Mouse (Mus musculus) embryonic facial prominence, embryonic 11.5 days (tissue): ENCODE measurements at regions not wholly inside any gene's neighbourhood (a gene's known extent, or its start where the extent isn't known, plus 50 kb on each side); places are given as distances from the start of the nearest gene placed in this dataset.

ENCODE experiments used
- ATAC-seq: fragments of 200-750 bp; cut with Nextera tagmentation; replicated peaks from 2 replicates; pipeline ENCODE4 v1.8.0; 2017; ENCODE audit warnings: low read depth; ENCODE audit not compliant: insufficient number of reproducible peaks, low FRiP score, low TSS enrichment
- DNase-seq: peaks from one replicate; pipeline ENCODE4 v3.0.0-alpha.2; 2015; ENCODE audit warnings: low spot score
- H3K27ac ChIP-seq: fragments of 300-500 bp; sonication (generic); replicated peaks from 2 replicates; pipeline ENCODE4 v1.5.1; 2014; ENCODE audit warnings: mild to moderate bottlenecking, low read depth, low read length, control low read depth
- H3K27me3 ChIP-seq: fragments of 300-500 bp; sonication (generic); 2 replicates; pipeline ENCODE4 v1.6.1; 2014; ENCODE audit warnings: mild to moderate bottlenecking, low read length, moderate library complexity, mixed read lengths; ENCODE audit not compliant: control insufficient read depth, insufficient read depth
- H3K36me3 ChIP-seq: fragments of 300-500 bp; sonication (generic); replicated peaks from 2 replicates; pipeline ENCODE4 v1.6.1; 2014; ENCODE audit warnings: low read depth, mild to moderate bottlenecking, low read length, moderate library complexity, mixed read lengths; ENCODE audit not compliant: control insufficient read depth, insufficient read depth
- H3K4me1 ChIP-seq: fragments of 300-500 bp; sonication (generic); 2 replicates; pipeline ENCODE4 v1.6.1; 2014; ENCODE audit warnings: low read length, mixed read lengths; ENCODE audit not compliant: control insufficient read depth, insufficient read depth
- H3K4me2 ChIP-seq: fragments of 300-500 bp; sonication (generic); 2 replicates; pipeline ENCODE4 v1.6.1; 2014; ENCODE audit warnings: low read depth, mild to moderate bottlenecking, control low read depth, low read length, moderate library complexity
- H3K4me3 ChIP-seq: fragments of 300-500 bp; sonication (generic); 2 replicates; pipeline ENCODE4 v1.5.1; 2014; ENCODE audit warnings: low read depth, low read length, control low read depth
- H3K9ac ChIP-seq: fragments of 300-500 bp; sonication (generic); replicated peaks from 2 replicates; pipeline ENCODE4 v1.6.1; 2014; ENCODE audit warnings: mild to moderate bottlenecking, control low read depth, low read length
- H3K9me3 ChIP-seq: fragments of 300-500 bp; sonication (generic); replicated peaks from 2 replicates; pipeline ENCODE4 v1.6.1; 2016; ENCODE audit warnings: mild to moderate bottlenecking, low read length, inconsistent platforms, mixed read lengths; ENCODE audit not compliant: control insufficient read depth
- WGBS: fragments of 180-500 bp; shearing (Covaris S2); extraction: QIAGEN DNeasy Blood & Tissue Kit; methylation state at CpG from one replicate; pipeline ENCODE4 v1.1.7; 2014; 5-methylcytosine and 5-hydroxymethylcytosine counted together

DNA sequence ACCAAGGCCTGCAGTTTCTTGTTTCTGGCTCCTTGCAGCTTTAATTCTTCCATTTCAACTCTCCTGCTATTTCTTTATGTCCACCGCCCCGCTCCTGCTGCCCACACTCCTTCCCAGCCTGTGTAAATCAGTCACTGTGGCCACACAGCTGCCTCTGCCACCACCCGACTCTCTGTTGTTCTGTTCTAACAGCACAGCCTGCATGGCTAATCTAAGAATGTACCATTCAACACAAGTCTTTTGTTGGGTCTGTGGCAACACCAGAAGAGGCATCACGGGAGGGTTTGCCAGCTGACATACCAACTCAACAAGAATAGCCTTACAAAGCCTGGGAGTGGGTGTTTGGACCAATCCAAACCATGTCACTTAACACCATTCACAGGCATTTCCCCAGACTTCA lies 264.9 kb upstream of the Pum3 start:
- Histone ChIP-seq H3K4me2 (no peak overlapping the region), H3K9ac (no peak overlapping the region), H3K4me3 (no peak overlapping the region), H3K27ac (no peak overlapping the region), H3K4me1 (no peaks in the 10 kb centered on the region), H3K27me3 (no peaks in the 10 kb centered on the region), H3K36me3 (no peaks in the 10 kb centered on the region), H3K9me3 (no peaks in the 10 kb centered on the region)
- DNase-seq, result no peak
- no peak for ATAC-seq
- WGBS, result 83% methylated on average over 4 of the region's 4 CpGs

DNA sequence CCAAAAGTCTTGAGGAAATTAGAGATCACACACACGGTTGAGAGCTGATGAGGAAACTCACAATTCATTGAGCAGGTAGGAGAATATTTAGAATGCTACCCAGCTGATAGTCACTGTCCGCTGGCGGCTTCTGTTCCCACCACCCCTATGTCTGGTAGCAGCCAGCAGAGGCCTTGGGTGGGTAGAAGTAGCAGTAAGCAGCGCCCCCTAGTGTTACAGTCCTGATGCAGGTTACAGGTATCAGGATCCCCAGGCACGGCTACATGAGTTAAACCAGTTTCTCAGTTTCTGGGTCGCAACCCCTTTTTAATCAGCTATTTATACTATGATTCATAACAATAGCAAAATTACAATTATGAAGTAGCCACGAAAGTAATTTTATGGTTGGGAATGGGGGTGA lies 264.1 kb upstream of the Pum3 start:
- Histone ChIP-seq H3K27me3 (no peaks in the 10 kb centered on the region), H3K4me1 (no peaks in the 10 kb centered on the region), H3K4me2 (no peak overlapping the region), H3K9me3 (no peaks in the 10 kb centered on the region), H3K27ac (no peak overlapping the region), H3K4me3 (no peak overlapping the region), H3K36me3 (no peaks in the 10 kb centered on the region), H3K9ac (no peak overlapping the region)
- WGBS, result 80% methylated on average over 7 of the region's 7 CpGs
- ATAC-seq, result no peak
- DNase-seq, result no peak

DNA sequence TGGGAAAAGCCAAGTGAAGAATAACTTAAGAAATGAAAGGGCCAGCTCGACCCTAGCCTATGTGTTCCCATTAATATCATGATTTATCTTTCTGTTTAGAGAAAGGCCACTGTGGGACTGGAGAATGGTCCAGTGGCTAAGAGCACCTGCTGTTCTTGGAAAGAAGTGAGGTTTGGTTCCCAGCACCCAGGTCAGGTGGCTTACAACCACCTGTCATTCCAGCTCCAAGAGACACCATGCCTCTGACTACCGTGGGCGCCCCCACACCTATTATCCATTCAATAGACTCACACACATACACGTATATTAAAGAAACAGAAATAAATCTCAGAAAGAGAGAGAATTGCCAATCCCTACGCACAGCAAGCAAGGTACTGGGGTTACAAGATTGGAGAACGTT lies 263.3 kb upstream of the Pum3 start:
- Histone ChIP-seq H3K27me3 (no peaks in the 10 kb centered on the region), H3K4me2 (no peak overlapping the region), H3K4me3 (no peak overlapping the region), H3K9me3 (no peaks in the 10 kb centered on the region), H3K9ac (no peak overlapping the region), H3K36me3 (no peaks in the 10 kb centered on the region), H3K4me1 (no peaks in the 10 kb centered on the region), H3K27ac (no peak overlapping the region)
- 92% methylated on average over 6 of the region's 6 CpGs for WGBS
- ATAC-seq (no peak), DNase-seq (no peak)

DNA sequence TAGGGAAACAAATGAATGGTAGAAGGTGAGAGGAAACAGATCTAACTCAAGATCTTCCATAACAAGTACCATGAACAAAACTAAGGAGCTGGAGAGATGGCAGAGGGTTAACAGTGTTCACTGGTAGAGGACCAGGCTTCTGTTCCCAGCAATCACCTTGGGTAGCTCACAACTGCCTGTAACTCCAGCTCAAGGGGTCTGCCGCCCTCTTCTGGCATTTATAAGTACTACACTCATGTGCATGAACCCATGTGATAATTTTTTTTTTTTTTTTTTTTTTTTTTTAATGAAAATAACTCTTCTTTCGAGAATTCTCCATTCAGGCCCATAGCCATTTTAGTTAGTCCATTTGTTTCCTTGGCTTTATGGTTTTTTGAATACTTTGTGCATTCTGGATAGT lies 253.8 kb upstream of the Pum3 start:
- Histone ChIP-seq H3K9me3 (no peaks in the 10 kb centered on the region), H3K27me3 (no peaks in the 10 kb centered on the region), H3K4me1 (no peaks in the 10 kb centered on the region), H3K36me3 (no peaks in the 10 kb centered on the region), H3K4me3 (no peak overlapping the region), H3K9ac (no peak overlapping the region), H3K4me2 (no peak overlapping the region), H3K27ac (no peak overlapping the region)
- 51% methylated on average over 2 of the region's 2 CpGs for WGBS
- DNase-seq (peak; percentile 3), ATAC-seq (no peak)

DNA sequence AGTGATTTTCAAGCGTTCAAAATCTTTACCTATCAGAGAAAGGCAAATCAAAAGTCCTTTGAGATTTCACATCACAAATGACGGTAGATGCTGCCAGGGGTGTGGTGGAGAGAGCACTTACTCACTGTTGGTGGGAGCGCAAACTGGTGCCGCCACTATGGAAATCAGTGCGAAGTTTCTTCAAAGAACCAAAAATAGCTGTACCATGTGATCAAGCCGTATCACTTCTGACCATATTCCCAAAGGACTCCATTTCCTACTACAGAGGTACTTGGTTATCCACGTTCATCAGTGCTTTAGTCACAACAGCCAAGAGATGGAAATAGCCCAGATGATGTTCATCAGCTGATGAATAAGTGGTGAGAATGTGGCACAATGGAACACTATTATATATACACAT lies 249.8 kb upstream of the Pum3 start:
- no peak overlapping the region for H3K4me3 ChIP-seq
- H3K27me3 ChIP-seq, result no peaks in the 10 kb centered on the region
- no peaks in the 10 kb centered on the region for H3K36me3 ChIP-seq
- no peaks in the 10 kb centered on the region for H3K4me1 ChIP-seq
- DNase-seq (no peak), ATAC-seq (no peak)
- H3K9me3 ChIP-seq, result no peaks in the 10 kb centered on the region
- H3K9ac ChIP-seq, result no peak overlapping the region
- H3K4me2 ChIP-seq, result no peak overlapping the region
- 78% methylated on average over 7 of the region's 7 CpGs for WGBS
- H3K27ac ChIP-seq, result no peak overlapping the region

DNA sequence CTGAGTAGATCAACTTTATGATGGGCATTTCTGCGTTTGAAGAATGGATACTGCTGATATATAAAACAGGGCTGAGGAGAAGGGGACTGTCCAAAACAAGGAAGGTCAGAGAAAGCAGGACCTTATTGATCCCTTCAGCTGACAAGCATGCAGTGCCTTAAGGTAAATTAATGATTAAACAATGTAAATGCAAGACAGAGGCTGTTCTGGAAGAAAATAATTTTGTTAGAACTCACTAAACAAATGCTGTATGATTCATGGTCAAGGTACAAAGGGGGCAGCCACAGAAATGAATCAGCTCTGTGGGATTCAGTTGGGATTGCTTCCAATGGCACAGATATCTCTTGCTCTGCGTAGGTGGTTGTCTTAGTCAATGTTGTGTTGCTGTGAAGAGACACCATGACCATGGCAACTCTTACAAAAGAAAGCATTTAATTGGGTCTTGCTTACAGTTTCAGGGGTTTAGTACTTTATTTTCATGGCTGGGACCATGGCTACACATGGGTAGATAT lies 243.1 kb upstream of the Pum3 start:
- Histone ChIP-seq H3K27ac (no peak overlapping the region), H3K4me1 (no peaks in the 10 kb centered on the region), H3K9ac (no peak overlapping the region), H3K27me3 (no peaks in the 10 kb centered on the region), H3K4me3 (no peak overlapping the region), H3K36me3 (no peaks in the 10 kb centered on the region), H3K9me3 (no peaks in the 10 kb centered on the region), H3K4me2 (no peak overlapping the region)
- 78% methylated on average over 2 of the region's 2 CpGs for WGBS
- no peak for DNase-seq
- ATAC-seq, result no peak

DNA sequence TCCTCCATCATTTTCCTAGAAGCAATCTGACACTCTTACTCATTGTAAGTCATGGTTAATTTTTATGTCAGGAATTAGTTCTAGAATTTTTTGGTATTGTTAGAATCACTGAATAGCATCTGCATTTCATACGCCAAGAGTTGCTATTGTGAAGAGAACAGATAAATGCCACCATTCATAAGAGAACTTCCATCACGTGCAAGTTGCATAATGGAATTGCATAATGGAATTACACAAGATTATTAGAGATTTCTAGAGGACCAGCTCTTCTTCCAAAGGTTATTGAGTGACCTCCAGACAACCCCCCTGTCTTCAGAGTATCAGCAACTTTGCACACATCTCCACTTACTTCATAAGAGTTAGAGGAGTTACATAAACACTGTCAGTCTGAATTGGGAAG lies 233.7 kb upstream of the Pum3 start:
- 84% methylated on average over 2 of the region's 2 CpGs for WGBS
- Histone ChIP-seq H3K27me3 (no peaks in the 10 kb centered on the region), H3K9ac (no peak overlapping the region), H3K9me3 (no peaks in the 10 kb centered on the region), H3K4me1 (no peaks in the 10 kb centered on the region), H3K27ac (no peak overlapping the region), H3K4me2 (no peak overlapping the region), H3K36me3 (no peaks in the 10 kb centered on the region), H3K4me3 (no peak overlapping the region)
- ATAC-seq, result no peak
- DNase-seq, result no peak

DNA sequence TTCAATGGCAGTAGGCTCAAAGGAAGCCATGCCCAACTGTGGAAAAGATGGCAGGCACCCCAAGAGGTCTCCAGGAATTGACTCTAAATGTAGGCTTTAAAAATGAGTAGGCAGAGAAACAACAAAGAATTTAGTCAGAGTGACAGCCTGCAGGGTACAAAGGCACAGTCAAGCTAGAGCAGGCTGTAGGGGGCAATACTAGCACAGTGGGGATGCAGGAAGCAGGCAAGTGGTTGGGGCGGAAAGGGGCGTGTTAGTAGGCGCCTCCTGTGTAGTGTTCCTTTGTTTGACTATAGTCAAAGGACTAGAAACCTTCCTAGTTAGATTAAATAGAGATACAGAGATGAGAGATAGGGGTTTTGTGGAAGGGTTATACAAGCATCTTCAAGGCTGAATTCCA lies 211.4 kb upstream of the Pum3 start:
- H3K4me3 ChIP-seq, result no peak overlapping the region
- H3K27me3 ChIP-seq, result no peaks in the 10 kb centered on the region
- DNase-seq, result no peak
- no peak overlapping the region for H3K4me2 ChIP-seq
- no peak overlapping the region for H3K9ac ChIP-seq
- H3K9me3 ChIP-seq, result no peaks in the 10 kb centered on the region
- H3K36me3 ChIP-seq, result no peaks in the 10 kb centered on the region
- ATAC-seq, result no peak
- WGBS, result 33% methylated on average over 3 of the region's 3 CpGs
- H3K27ac ChIP-seq, result no peak overlapping the region
- H3K4me1 ChIP-seq, result no peaks in the 10 kb centered on the region
